Mouse (Mus musculus): Measurements from ENCODE around the gene Tcf25.

GRCm38 (mm10) chr8:123416944-123417555 lies 43.5 kb downstream of the Tcf25 start:
- TF ChIP-seq POLR2A (IDR thresholded peaks at IDR 0.05; ENCODE audit: low read depth, low read length), result no peak
- no peak for TF ChIP-seq CTCF (IDR thresholded peaks at IDR 0.05; ENCODE audit: borderline replicate concordance, insufficient read depth, low read length)
